Mouse (Mus musculus) kidney, postnatal 10 days (tissue): Measurements from ENCODE around the gene Oscp1.
"Not testable (repeated sequence)": the region's sequence is repeated elsewhere in the genome, so short reads cannot be mapped to it uniquely, and the experiment has no call there.

ENCODE experiments used
- DNase-seq: peaks from one replicate; pipeline ENCODE4 v3.0.0; 2021; ENCODE audit warnings: mixed read lengths

Oscp1 gene

DNA sequence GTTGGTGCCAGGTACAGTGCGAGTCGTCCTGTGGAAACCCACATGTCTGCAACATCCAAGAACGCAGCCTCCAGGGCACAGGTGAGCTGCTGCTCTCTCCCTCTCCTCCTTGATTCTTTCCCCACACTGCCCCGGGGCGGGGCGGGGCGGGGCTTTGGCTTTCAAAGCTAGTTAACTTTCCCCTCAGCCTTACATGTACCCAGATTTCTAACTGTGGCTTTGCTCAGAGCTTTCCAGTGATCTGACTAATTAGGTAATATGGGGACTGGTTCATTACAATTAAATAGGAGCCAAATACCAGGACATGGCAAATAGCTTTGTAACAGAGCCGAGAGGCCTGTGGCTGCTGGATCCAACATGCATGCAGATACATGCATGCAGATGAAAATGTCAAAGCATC lies 26.0 kb downstream of the Oscp1 start:
- no peak for DNase-seq

GRCm38 (mm10) chr4:126085996-126086576 lies 27.7 kb downstream of the Oscp1 start:
- peak; percentile 91 for DNase-seq

GRCm38 (mm10) chr4:126090101-126090847 lies 31.9 kb downstream of the Oscp1 start:
- DNase-seq = no peak

DNA sequence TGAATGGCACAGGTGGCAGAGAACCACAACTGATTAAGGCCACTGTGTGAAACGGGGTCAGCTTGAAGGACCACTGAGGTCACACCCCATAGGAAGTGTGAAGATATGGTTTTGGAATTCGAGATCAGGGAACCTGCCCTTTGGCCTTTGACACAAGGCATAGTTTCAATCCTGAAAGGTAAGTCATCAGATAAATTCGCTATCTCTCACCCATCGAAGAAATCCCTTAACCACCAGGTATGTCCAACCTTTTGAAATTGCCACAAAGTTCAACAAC lies 32.4 kb downstream of the Oscp1 start:
- no peak for DNase-seq

- no peak for DNase-seq
These were observed 33.5 kb downstream of the Oscp1 start for GRCm38 (mm10) chr4:126091873-126092272.

DNA sequence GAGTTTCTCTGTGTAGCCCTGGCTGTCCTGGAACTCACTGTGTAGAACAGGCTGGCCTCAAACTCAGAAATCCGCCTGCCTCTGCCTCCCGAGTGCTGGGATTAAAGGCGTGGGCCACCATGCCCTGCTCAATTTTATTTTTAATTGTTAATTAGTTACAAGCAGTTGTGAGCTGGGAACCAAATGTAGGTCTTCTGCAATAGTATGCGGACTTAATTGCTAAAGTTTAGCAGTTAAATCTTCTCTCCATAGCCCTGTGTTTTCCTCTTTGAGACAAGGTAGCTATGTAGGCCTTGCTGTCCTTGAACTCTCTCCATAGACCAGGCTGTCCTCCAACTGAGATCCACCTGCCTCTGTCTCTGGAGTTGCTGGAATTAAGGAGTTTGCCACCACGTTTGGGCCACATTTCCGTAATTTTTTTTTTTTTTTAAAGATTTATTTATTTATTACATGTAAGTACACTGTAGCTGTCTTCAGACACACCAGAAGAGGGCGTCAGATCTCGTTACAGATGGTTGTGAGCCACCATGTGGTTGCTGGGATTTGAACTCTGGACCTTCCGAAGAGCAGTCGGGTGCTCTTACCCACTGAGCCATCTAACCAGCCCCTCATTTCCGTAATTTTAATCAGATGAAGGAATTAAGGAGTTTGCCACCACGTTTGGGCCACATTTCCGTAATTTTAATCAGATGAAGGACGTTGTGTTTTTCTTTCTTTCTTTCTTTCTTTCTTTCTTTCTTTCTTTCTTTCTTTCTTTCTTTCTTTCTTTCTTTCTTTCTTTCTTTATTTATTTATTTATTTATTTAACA lies 37.5 kb downstream of the Oscp1 start:
- DNase-seq = not testable (repeated sequence)

DNA sequence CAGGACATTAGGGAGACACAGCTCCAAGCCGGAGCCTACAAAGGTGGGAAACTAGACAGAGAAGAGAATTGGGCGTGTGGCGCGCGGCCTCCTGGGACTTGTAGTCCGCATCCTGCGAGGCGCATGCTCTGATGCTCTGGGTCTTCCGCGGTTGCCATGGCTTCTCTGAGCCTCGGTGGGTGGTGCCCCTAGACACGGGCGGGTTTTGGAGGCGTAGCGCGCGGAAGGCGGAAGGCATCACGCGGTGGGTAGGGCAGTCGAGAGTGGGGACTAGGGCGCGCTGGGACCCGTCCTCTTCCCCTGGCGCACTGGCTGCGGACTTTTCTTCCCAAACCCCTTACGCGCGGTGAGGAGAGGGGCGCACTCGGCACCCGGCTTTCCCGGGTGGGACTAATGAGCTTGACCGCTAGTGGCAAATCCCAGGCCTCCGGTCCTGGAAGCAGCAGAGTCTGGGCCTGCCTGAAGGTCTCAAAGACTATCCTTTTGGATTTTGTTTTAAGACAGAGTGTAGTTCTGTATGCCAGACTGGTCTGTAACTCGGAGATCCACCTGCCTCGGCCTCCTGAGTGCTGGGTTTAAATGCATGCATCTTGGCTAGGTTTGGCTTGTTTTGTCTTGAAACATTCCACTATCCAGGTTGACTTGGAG lies 38.2 kb downstream of the Oscp1 start, which contains the start of gene Lsm10:
Gene Lsm10, plus strand, starts transcription at position 160 of the 648 bp plus-strand sequence.
- peak; percentile 97 for DNase-seq

DNA sequence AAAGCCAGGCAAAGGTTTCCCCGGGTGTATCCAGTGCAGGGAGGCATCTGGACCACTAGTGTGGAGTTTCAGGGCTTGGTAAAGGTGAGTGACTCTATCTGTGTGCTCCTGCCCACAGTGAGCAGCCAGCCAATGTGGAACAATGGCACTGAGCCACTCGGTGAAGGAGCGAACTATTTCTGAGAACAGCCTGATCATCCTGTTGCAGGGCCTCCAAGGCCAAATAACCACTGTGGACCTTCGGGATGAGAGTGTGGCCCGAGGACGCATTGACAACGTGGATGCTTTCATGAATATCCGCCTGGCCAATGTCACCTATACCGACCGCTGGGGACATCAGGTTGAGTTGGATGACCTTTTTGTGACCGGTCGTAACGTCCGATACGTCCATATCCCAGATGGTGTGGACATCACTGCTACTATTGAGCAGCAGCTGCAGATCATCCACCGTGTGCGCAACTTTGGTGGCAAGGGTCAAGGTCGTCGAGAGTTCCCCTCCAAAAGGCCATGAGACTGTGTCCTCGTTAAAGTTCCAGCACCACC lies 39.4 kb downstream of the Oscp1 start:
- no peak for DNase-seq

GRCm38 (mm10) chr4:126099365-126099764 lies 41.0 kb downstream of the Oscp1 start:
- no peak for DNase-seq

GRCm38 (mm10) chr4:126100764-126101163 lies 42.4 kb downstream of the Oscp1 start:
- no peak for DNase-seq

DNA sequence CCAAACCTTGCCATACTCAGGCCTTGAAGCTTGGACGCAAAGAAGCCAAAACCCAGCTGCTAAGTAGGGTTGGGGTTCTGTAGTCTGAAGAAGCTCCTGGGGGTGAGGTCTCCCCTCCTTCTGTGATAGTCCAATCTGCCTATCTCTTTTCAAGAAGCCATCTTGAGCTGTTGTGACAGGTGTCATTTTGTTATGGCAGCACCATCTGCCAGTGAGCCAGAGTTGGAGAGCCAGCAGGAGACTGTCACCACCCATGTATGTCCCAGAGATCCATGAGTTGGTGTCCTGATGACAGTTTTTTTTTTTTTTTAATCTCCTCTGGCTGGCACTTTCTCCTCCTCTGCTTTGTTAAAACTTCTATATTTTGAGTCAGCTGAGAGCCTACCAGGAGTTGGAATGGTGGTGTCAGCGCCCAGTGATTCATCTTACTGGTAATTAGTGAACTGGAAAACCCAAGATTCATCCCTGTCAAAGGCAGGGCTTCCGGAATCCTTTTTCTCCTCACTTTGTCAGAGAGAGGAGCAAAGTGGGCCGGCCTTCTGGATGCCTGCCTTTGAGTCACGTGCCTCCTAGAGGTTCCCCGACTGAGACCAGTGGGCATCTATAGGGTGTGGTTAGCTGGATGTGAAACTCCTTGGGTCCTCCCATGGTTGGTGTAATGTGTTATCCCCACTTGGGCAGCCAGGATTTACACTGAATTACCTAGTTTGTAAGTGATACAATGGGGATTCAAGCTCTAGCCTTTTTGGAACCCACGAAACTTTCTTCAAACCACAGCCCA lies 43.9 kb downstream of the Oscp1 start:
- DNase-seq = peak; percentile 59

DNA sequence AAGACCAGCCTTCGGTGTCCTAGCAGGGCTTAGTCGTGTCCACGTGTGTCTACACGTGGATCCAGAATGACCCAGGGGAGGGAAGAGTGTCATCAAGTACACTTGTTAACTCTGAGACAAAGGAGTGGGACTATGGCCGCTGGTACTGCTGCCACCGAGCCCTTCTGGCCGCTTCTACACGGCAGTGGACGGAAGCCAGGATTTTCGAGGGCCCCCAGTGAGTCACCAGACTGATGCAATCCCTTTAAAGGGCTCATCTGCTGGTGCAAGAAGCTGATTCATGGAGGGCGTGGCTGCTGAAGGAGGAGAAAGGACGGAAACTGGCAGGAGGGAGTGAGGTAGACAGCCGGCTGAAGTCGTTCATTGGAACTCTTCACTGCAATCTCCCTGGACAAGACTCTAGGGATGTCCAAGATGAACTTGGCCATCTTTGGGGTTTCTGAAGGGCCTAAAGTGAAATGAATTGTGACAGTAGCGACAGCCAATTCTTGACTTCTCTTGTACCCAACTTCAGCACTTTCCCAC lies 44.8 kb downstream of the Oscp1 start:
- DNase-seq = peak; percentile 87

GRCm38 (mm10) chr4:126103590-126104068 lies 45.3 kb downstream of the Oscp1 start, which contains the start of gene Stk40:
Gene Stk40 (plus strand): TSS chr4:126103957.
- peak; percentile 98 for DNase-seq

DNA sequence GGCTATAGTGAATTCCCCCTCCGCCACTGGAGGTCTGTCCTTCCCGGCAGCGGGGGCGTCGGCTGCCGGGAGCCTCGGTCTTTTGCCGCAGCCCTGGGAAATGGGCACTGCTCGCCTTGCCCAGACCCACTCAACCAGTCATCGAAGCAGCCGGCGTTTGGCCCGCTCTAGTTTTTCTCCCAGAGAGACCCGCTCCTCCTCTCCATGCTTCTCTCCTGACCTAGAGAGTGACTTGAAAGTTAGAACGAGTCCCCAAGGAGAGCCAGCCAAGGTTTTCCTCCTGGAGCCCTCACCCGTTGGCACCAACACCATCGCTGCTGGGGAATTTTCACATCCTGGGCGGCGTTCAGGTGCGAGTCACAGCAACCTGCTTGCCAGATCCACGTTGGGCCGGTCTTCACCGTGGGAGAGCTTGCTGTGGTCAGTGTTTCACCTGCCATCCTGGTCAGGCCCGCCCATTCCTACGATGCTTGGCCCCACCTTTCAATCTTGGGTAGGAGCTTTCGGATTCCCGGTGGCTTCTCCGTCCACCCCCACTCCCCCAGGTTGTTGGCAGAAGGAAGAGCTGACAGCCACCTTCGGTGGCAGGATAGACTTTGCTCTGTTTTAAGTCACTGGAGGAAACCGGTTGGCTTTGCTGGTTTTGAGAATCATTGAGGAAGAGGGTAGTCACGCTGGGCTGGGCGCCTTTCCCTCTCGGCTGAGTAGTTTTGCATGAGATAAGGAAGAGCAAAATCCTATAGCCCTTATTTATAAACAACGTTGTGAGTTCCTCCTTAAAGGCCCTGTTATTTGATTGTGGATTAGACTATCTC lies 46.1 kb downstream of the Oscp1 start:
- peak; percentile 78 for DNase-seq

GRCm38 (mm10) chr4:126105131-126105783 lies 46.9 kb downstream of the Oscp1 start:
- no peak for DNase-seq

DNA sequence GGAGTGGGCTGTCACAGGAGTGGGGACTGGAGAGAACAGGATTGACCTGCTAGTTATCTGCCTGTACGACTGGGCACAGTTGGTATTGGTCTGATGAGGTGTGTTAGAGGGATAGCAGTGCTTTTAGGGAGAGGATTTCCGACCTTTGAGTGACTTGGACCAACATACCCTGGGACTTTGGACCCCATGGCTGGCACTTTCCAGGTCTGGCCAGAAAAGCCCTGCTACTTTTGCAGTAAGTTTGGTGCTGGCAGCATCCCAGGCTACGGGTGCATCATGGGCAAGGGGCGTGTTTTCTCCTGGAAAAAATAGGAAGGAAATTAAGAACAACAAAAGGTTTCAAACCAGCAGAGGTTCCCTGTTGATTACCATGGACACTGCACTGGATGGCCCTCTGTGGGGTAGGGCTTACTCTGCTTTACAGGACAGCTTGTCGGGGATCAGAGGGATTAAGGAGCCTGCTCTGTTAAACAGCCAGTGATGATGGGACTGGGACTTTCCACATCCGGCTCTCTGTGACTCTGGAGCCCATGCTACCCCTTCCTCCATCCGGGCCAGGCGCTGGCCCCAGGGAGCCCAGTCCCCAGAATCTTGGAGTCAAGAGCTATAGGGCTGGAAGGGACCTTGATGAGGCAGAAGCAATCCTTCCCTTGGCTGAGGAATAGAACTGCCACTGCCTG lies 49.8 kb downstream of the Oscp1 start:
- DNase-seq = peak; percentile 88

GRCm38 (mm10) chr4:126109613-126110373 lies 51.4 kb downstream of the Oscp1 start:
- no peak for DNase-seq

DNA sequence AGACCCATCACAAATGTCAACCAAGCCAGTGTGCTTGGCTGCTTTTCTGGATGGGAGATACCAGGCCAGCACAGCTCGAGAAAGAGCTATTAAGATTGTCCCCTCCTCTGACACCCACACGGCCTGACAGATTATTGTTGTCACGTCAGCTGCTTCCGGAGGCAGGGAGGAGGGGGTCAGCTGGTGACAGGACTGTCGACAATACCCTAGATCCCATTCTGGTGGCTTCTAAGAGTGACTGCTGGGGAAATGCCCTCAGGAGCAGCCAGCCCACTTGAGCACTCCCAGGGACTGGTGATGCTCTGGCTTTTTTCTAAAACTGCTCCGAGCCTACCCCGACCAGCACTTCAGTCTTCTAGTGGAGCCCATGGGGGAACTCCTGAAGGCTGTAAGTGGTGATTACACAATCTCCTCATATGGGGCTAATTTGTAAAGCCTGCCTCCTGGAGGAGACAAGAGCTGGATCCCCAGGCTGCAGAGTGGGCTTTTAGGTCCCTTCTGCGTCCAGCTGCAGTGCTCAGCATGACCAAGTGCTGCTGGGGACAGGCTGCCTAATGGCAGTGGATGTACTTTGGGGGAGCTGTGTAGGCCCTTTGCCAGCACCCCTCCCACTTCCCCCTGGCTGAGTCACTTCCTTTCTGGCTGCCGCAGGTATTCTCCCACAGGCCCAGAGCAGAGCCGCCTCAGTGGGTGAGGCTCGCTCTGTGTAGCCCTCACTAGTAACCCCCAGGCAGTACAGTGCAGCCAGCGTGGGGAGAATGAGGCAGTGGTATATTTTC lies 52.2 kb downstream of the Oscp1 start:
- peak; percentile 89 for DNase-seq
